Mouse (Mus musculus): Measurements from ENCODE around the gene Brsk1. TPM values are rescaled to one million over a fixed set of nuclear protein-coding genes. Genes with fewer than 3 reads are reported as not detected.

The Brsk1 gene
- total and polyA plus RNA-seq, 3 experiments: 0.44 TPM; not detected in 2

GRCm38 (mm10) chr7:4751971-4752820 lies 61.8 kb downstream of the Brsk1 start:
- Histone ChIP-seq H3K4me1 (ENCODE audit: insufficient read depth, low read depth, low read length) (peaks cover 49% of the 10 kb centered on the region), H3K9me3 (replicated peaks) (peaks cover 8% of the 10 kb centered on the region), H3K36me3 (replicated peaks) (peaks cover 26% of the 10 kb centered on the region), H3K27me3 (ENCODE audit: insufficient read depth, low read length) (0 out of 2 replicates have a peak, but pooled peaks cover 2% of the 10 kb centered on the region), H3K4me3 (ENCODE audit: low read depth, low read length) (peak overlapping the region; percentile 72)
- TF ChIP-seq CTCF (IDR thresholded peaks at IDR 0.05; ENCODE audit: low read depth, low read length) (no peak), POLR2AphosphoS5 (IDR thresholded peaks at IDR 0.05; ENCODE audit: insufficient replicate concordance, low read depth, low read length) (no peak; the same call in 1 of the 2 replicates), TAL1 (conservative IDR thresholded peaks at IDR 0.05; ENCODE audit: low read depth, low read length) (no peak), GATA2 (IDR thresholded peaks at IDR 0.05; ENCODE audit: borderline replicate concordance, low read depth, low read length) (no peak)
- ATAC-seq (ENCODE audit: extremely low read depth, insufficient number of reproducible peaks, low FRiP score, poor library complexity, severe bottlenecking) (no peak), DNase-seq (ENCODE audit: low spot score) (peak; percentile 68)

DNA sequence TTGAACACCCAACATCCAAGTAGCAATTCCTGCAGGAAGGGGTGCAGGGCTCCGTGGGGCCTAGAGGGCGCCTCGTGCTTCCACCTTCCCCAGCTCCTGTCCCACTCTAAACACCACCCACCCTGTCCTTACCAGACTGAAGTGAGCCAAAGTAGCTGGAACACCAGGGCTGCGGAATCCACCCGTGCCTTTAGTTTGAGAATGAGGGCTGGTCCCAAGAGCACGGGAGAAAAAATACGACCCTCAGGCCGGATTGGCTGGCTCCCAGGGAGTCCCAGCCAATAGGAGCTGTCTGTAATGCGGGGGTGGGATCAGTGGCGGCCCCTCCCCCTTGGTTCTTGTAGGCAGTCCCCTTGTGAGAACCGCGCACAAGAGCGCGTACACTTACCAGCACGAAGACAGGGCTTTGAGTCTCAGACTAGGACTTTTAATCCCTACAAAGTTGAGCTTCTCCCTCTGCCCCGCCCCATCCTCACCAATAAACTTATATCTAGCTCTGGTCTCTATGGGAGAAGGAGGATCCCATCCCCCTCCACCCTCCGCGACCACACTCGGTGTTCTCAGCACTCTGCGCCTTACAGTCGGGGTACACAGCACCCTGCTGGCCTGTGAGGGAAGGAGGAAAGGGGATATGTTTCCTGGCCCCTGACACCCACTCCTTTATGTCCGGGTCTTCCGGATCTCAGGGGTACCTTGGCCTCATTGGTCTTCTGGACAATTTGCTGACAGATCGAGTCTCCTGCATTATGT lies 62.6 kb downstream of the Brsk1 start, which contains the start of gene Cox6b2:
Gene Cox6b2, minus strand, starts transcription at position 274 of the 750 bp plus-strand sequence.
- Histone ChIP-seq H3K27me3 (ENCODE audit: insufficient read depth, low read length) (0 out of 2 replicates have a peak, but pooled peaks cover 2% of the 10 kb centered on the region), H3K4me3 (ENCODE audit: low read depth, low read length) (peak within 1 kb of the TSS; percentile 72), H3K9me3 (replicated peaks) (peaks cover 8% of the 10 kb centered on the region), H3K4me1 (ENCODE audit: insufficient read depth, low read depth, low read length) (peaks cover 41% of the 10 kb centered on the region), H3K36me3 (replicated peaks) (peaks cover 19% of the 10 kb centered on the region)
- ATAC-seq (ENCODE audit: extremely low read depth, insufficient number of reproducible peaks, low FRiP score, poor library complexity, severe bottlenecking) (no peak), DNase-seq (ENCODE audit: low spot score) (no peak)
- TF ChIP-seq GATA1 (IDR thresholded peaks at IDR 0.05; ENCODE audit: borderline replicate concordance, low read length) (no peak), POLR2AphosphoS5 (IDR thresholded peaks at IDR 0.05; ENCODE audit: insufficient replicate concordance, low read depth, low read length) (no peak), GATA2 (IDR thresholded peaks at IDR 0.05; ENCODE audit: borderline replicate concordance, low read depth, low read length) (no peak), TAL1 (conservative IDR thresholded peaks at IDR 0.05; ENCODE audit: low read depth, low read length) (no peak), CTCF (IDR thresholded peaks at IDR 0.05; ENCODE audit: low read depth, low read length) (no peak)

DNA sequence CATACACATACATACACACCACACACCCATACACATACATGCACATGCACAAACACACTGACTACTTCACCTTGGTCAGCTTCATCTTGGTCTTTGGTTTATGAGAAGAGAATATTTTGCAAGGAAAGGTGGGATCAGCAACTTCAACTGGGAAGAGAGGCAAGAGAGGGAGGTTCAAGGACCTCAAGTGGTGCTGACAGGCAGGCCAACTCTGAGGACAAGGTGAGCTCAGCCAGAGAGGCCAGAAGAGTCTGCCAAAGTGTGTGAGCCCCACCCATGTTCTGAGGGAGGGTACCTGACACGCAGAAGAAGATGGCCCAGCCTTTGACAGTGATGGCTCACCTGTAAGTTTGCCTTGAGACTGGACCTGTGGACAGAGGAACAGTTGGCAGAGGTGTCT lies 69.3 kb downstream of the Brsk1 start:
- no peak for TF ChIP-seq CTCF (IDR thresholded peaks at IDR 0.05; ENCODE audit: low read depth, low read length)
- no peak for TF ChIP-seq GATA2 (IDR thresholded peaks at IDR 0.05; ENCODE audit: borderline replicate concordance, low read depth, low read length)
- TF ChIP-seq GATA1 (IDR thresholded peaks at IDR 0.05; ENCODE audit: borderline replicate concordance, low read length): no peak
- no peak for TF ChIP-seq POLR2AphosphoS5 (IDR thresholded peaks at IDR 0.05; ENCODE audit: insufficient replicate concordance, low read depth, low read length)
- TF ChIP-seq TAL1 (conservative IDR thresholded peaks at IDR 0.05; ENCODE audit: low read depth, low read length): no peak
- H3K27me3 ChIP-seq (ENCODE audit: insufficient read depth, low read length): peaks cover 17% of the 10 kb centered on the region
- no peaks in the 10 kb centered on the region for H3K36me3 ChIP-seq (replicated peaks)
- H3K4me1 ChIP-seq (ENCODE audit: insufficient read depth, low read depth, low read length): no peaks in the 10 kb centered on the region
- H3K9me3 ChIP-seq (replicated peaks): peaks cover 8% of the 10 kb centered on the region
- no peak overlapping the region for H3K4me3 ChIP-seq (ENCODE audit: low read depth, low read length)
- DNase-seq (ENCODE audit: low spot score) (no peak), ATAC-seq (ENCODE audit: extremely low read depth, insufficient number of reproducible peaks, low FRiP score, poor library complexity, severe bottlenecking) (no peak)

GRCm38 (mm10) chr7:4764946-4765710 lies 74.7 kb downstream of the Brsk1 start:
- TF ChIP-seq TAL1 (conservative IDR thresholded peaks at IDR 0.05; ENCODE audit: low read depth, low read length) (no peak), CTCF (IDR thresholded peaks at IDR 0.05; ENCODE audit: low read depth, low read length) (no peak), GATA2 (IDR thresholded peaks at IDR 0.05; ENCODE audit: borderline replicate concordance, low read depth, low read length) (no peak), GATA1 (IDR thresholded peaks at IDR 0.05; ENCODE audit: borderline replicate concordance, low read length) (no peak), POLR2AphosphoS5 (IDR thresholded peaks at IDR 0.05; ENCODE audit: insufficient replicate concordance, low read depth, low read length) (no peak)
- no peak for DNase-seq (ENCODE audit: low spot score)
- no peak for ATAC-seq (ENCODE audit: extremely low read depth, insufficient number of reproducible peaks, low FRiP score, poor library complexity, severe bottlenecking)
- Histone ChIP-seq H3K27me3 (ENCODE audit: insufficient read depth, low read length) (peaks cover 22% of the 10 kb centered on the region), H3K36me3 (replicated peaks) (no peaks in the 10 kb centered on the region), H3K4me1 (ENCODE audit: insufficient read depth, low read depth, low read length) (no peaks in the 10 kb centered on the region), H3K9me3 (replicated peaks) (no peaks in the 10 kb centered on the region), H3K4me3 (ENCODE audit: low read depth, low read length) (no peak overlapping the region)

Other genes starting within 250 kb of the Brsk1 start
Only the 20 nearest of the 27 such genes appear.
- gene Tnnt1, start 174.2 kb upstream of the Brsk1 start, total RNA-seq (2014; fragmentation: Nextera tagmentation): not detected in 2 replicates
- 0.17 TPM in 1 of 2 replicates, not detected in the other for gene Tnnt1, start 174.2 kb upstream of the Brsk1 start, total RNA-seq (2017)
- 0.22 and 0.35 TPM in 2 replicates for gene Tnnt1, start 174.2 kb upstream of the Brsk1 start, polyA plus RNA-seq (2012)
- gene Tnni3, start 166.4 kb upstream of the Brsk1 start, total RNA-seq (2014; fragmentation: Nextera tagmentation): not detected in 2 replicates
- 0.41 TPM in 1 of 2 replicates, not detected in the other for gene Tnni3, start 166.4 kb upstream of the Brsk1 start, total RNA-seq (2017)
- 0.15 TPM in 1 of 2 replicates, not detected in the other for gene Tnni3, start 166.4 kb upstream of the Brsk1 start, polyA plus RNA-seq (2012)
- gene Dnaaf3, start 158.2 kb upstream of the Brsk1 start, total RNA-seq (2014; fragmentation: Nextera tagmentation): not detected in 2 replicates
- not detected in 2 replicates for gene Dnaaf3, start 158.2 kb upstream of the Brsk1 start, total RNA-seq (2017)
- not detected in 2 replicates for gene Dnaaf3, start 158.2 kb upstream of the Brsk1 start, polyA plus RNA-seq (2012)
- not detected in 2 replicates for gene Syt5, start 143.1 kb upstream of the Brsk1 start, total RNA-seq (2014; fragmentation: Nextera tagmentation)
- gene Syt5, start 143.1 kb upstream of the Brsk1 start, total RNA-seq (2017): not detected in 2 replicates
- gene Syt5, start 143.1 kb upstream of the Brsk1 start, polyA plus RNA-seq (2012): not detected in 2 replicates
- gene Ptprh, start 86.6 kb upstream of the Brsk1 start, total RNA-seq (2014; fragmentation: Nextera tagmentation): not detected in 2 replicates
- gene Ptprh, start 86.6 kb upstream of the Brsk1 start, total RNA-seq (2017): 0.05 and 0.06 TPM in 2 replicates
- not detected in 2 replicates for gene Ptprh, start 86.6 kb upstream of the Brsk1 start, polyA plus RNA-seq (2012)
- 10.3 and 40.0 TPM in 2 replicates for gene Tmem86b, start 59.2 kb upstream of the Brsk1 start, total RNA-seq (2014; fragmentation: Nextera tagmentation)
- gene Tmem86b, start 59.2 kb upstream of the Brsk1 start, total RNA-seq (2017): 9.3 and 10.4 TPM in 2 replicates
- gene Tmem86b, start 59.2 kb upstream of the Brsk1 start, polyA plus RNA-seq (2012): 3.8 and 4.8 TPM in 2 replicates
- 97.4 and 108 TPM in 2 replicates for gene Ppp6r1, start 31.6 kb upstream of the Brsk1 start, total RNA-seq (2014; fragmentation: Nextera tagmentation)
- gene Ppp6r1, start 31.6 kb upstream of the Brsk1 start, total RNA-seq (2017): 90.5 and 90.7 TPM in 2 replicates
- gene Ppp6r1, start 31.6 kb upstream of the Brsk1 start, polyA plus RNA-seq (2012): 208 and 223 TPM in 2 replicates
- 55.3 and 67.8 TPM in 2 replicates for gene Hspbp1, start 5.5 kb upstream of the Brsk1 start, total RNA-seq (2014; fragmentation: Nextera tagmentation)
- 26.5 and 30.6 TPM in 2 replicates for gene Hspbp1, start 5.5 kb upstream of the Brsk1 start, total RNA-seq (2017)
- gene Hspbp1, start 5.5 kb upstream of the Brsk1 start, polyA plus RNA-seq (2012): 124 and 152 TPM in 2 replicates
- 1.1 and 1.7 TPM in 2 replicates for gene Tmem150b, start 34.6 kb downstream of the Brsk1 start, total RNA-seq (2014; fragmentation: Nextera tagmentation)
- gene Tmem150b, start 34.6 kb downstream of the Brsk1 start, total RNA-seq (2017): 1.2 and 1.7 TPM in 2 replicates
- gene Tmem150b, start 34.6 kb downstream of the Brsk1 start, polyA plus RNA-seq (2012): 0.11 and 0.21 TPM in 2 replicates
- 79.7 and 108 TPM in 2 replicates for gene Kmt5c, start 49.5 kb downstream of the Brsk1 start, total RNA-seq (2014; fragmentation: Nextera tagmentation)
- 34.8 and 39.0 TPM in 2 replicates for gene Kmt5c, start 49.5 kb downstream of the Brsk1 start, total RNA-seq (2017)
- 232 and 325 TPM in 2 replicates for gene Kmt5c, start 49.5 kb downstream of the Brsk1 start, polyA plus RNA-seq (2012)
- gene Cox6b2, start 62.5 kb downstream of the Brsk1 start, total RNA-seq (2014; fragmentation: Nextera tagmentation): 4.2 and 5.3 TPM in 2 replicates
- 1.0 and 2.0 TPM in 2 replicates for gene Cox6b2, start 62.5 kb downstream of the Brsk1 start, total RNA-seq (2017)
- 7.8 and 8.0 TPM in 2 replicates for gene Cox6b2, start 62.5 kb downstream of the Brsk1 start, polyA plus RNA-seq (2012)
- not detected in 2 replicates for gene Fam71e2, start 80.7 kb downstream of the Brsk1 start, total RNA-seq (2014; fragmentation: Nextera tagmentation)
- gene Fam71e2, start 80.7 kb downstream of the Brsk1 start, total RNA-seq (2017): 0.05 and 0.06 TPM in 2 replicates
- gene Fam71e2, start 80.7 kb downstream of the Brsk1 start, polyA plus RNA-seq (2012): not detected in 2 replicates
- gene Il11, start 92.3 kb downstream of the Brsk1 start, total RNA-seq (2014; fragmentation: Nextera tagmentation): not detected in 2 replicates
- gene Il11, start 92.3 kb downstream of the Brsk1 start, total RNA-seq (2017): not detected in 2 replicates
- 0.13 and 0.15 TPM in 2 replicates for gene Il11, start 92.3 kb downstream of the Brsk1 start, polyA plus RNA-seq (2012)
- not detected in 2 replicates for gene Tmem190, start 92.3 kb downstream of the Brsk1 start, total RNA-seq (2014; fragmentation: Nextera tagmentation)
- 0.41 TPM in 1 of 2 replicates, not detected in the other for gene Tmem190, start 92.3 kb downstream of the Brsk1 start, total RNA-seq (2017)
- gene Tmem190, start 92.3 kb downstream of the Brsk1 start, polyA plus RNA-seq (2012): not detected in 2 replicates
- 1.7 and 4.7 TPM in 2 replicates for gene Tmem238, start 99.1 kb downstream of the Brsk1 start, total RNA-seq (2014; fragmentation: Nextera tagmentation)
- 6.8 and 12.1 TPM in 2 replicates for gene Tmem238, start 99.1 kb downstream of the Brsk1 start, total RNA-seq (2017)
- gene Tmem238, start 99.1 kb downstream of the Brsk1 start, polyA plus RNA-seq (2012): 40.6 and 61.2 TPM in 2 replicates
- 1,543 and 2,339 TPM in 2 replicates for gene Rpl28, start 102.3 kb downstream of the Brsk1 start, total RNA-seq (2014; fragmentation: Nextera tagmentation)
- 548 and 573 TPM in 2 replicates for gene Rpl28, start 102.3 kb downstream of the Brsk1 start, total RNA-seq (2017)
- 5,642 and 5,886 TPM in 2 replicates for gene Rpl28, start 102.3 kb downstream of the Brsk1 start, polyA plus RNA-seq (2012)
- 538 and 670 TPM in 2 replicates for gene Ube2s, start 122.0 kb downstream of the Brsk1 start, total RNA-seq (2014; fragmentation: Nextera tagmentation)
- gene Ube2s, start 122.0 kb downstream of the Brsk1 start, total RNA-seq (2017): 171 and 195 TPM in 2 replicates
- gene Ube2s, start 122.0 kb downstream of the Brsk1 start, polyA plus RNA-seq (2012): 210 and 243 TPM in 2 replicates
- not detected in 2 replicates for gene Shisa7, start 154.1 kb downstream of the Brsk1 start, total RNA-seq (2014; fragmentation: Nextera tagmentation)
- gene Shisa7, start 154.1 kb downstream of the Brsk1 start, total RNA-seq (2017): 0.06 and 0.22 TPM in 2 replicates
- gene Shisa7, start 154.1 kb downstream of the Brsk1 start, polyA plus RNA-seq (2012): not detected in 2 replicates
- 7.6 and 9.1 TPM in 2 replicates for gene Isoc2b, start 179.7 kb downstream of the Brsk1 start, total RNA-seq (2014; fragmentation: Nextera tagmentation)
- 34.4 and 40.1 TPM in 2 replicates for gene Isoc2b, start 179.7 kb downstream of the Brsk1 start, total RNA-seq (2017)
- 5.3 and 8.1 TPM in 2 replicates for gene Isoc2b, start 179.7 kb downstream of the Brsk1 start, polyA plus RNA-seq (2012)
- 1.9 and 3.4 TPM in 2 replicates for gene Isoc2a, start 186.5 kb downstream of the Brsk1 start, total RNA-seq (2014; fragmentation: Nextera tagmentation)
- 7.5 and 10.4 TPM in 2 replicates for gene Isoc2a, start 186.5 kb downstream of the Brsk1 start, total RNA-seq (2017)
- gene Isoc2a, start 186.5 kb downstream of the Brsk1 start, polyA plus RNA-seq (2012): 6.3 and 16.2 TPM in 2 replicates

Data from G1E (cell line).